Mouse (Mus musculus) heart, embryonic 16.5 days (tissue): Measurements from ENCODE around the gene Topaz1. TPM values are rescaled to one million over a fixed set of nuclear protein-coding genes. Genes with fewer than 3 reads are reported as not detected.

Experiments used
- ATAC-seq: fragments of 200-750 bp; cut with Nextera tagmentation; replicated peaks from 2 replicates; pipeline ENCODE4 v1.8.0; 2017; ENCODE audit warnings: moderate number of reproducible peaks; ENCODE audit not compliant: insufficient read depth, low FRiP score; ENCODE audit errors: extremely low read depth
- H3K27ac ChIP-seq: fragments of 300-500 bp; sonication (generic); 2 replicates; pipeline ENCODE4 v1.5.1; 2014; ENCODE audit warnings: mild to moderate bottlenecking, low read length, control low read depth, moderate library complexity
- H3K27me3 ChIP-seq: fragments of 300-500 bp; sonication (generic); 2 replicates; pipeline ENCODE4 v1.6.1; 2014; ENCODE audit warnings: low read length, mixed read lengths; ENCODE audit not compliant: control insufficient read depth, insufficient read depth
- H3K36me3 ChIP-seq: fragments of 300-500 bp; sonication (generic); 2 replicates; pipeline ENCODE4 v1.6.1; 2014; ENCODE audit not compliant: control insufficient read depth, insufficient read depth
- H3K4me1 ChIP-seq: fragments of 300-500 bp; sonication (generic); 2 replicates; pipeline ENCODE4 v1.6.1; 2014; ENCODE audit warnings: low read length, mixed read lengths; ENCODE audit not compliant: control insufficient read depth, insufficient read depth
- H3K4me2 ChIP-seq: fragments of 300-500 bp; sonication (generic); 2 replicates; pipeline ENCODE4 v1.6.1; 2014; ENCODE audit warnings: low read depth, mild to moderate bottlenecking, control low read depth, low read length
- H3K4me3 ChIP-seq: fragments of 300-500 bp; sonication (generic); 2 replicates; pipeline ENCODE4 v1.5.1; 2014; ENCODE audit warnings: mild to moderate bottlenecking, control low read depth, low read length
- H3K9ac ChIP-seq: fragments of 300-500 bp; sonication (generic); 2 replicates; pipeline ENCODE4 v1.6.1; 2014; ENCODE audit warnings: low read length, control low read depth
- H3K9me3 ChIP-seq: fragments of 300-500 bp; sonication (generic); replicated peaks from 2 replicates; pipeline ENCODE4 v1.6.1; 2016; ENCODE audit warnings: low read length; ENCODE audit not compliant: control insufficient read depth
- WGBS: fragments of 180-500 bp; shearing (Covaris S2); extraction: QIAGEN DNeasy Blood & Tissue Kit; methylation state at CpG from one replicate; pipeline ENCODE4 v1.1.7; 2014; 5-methylcytosine and 5-hydroxymethylcytosine counted together
- polyA plus RNA-seq: library from polyadenylated mRNA; unstranded; fragments of >200 nt; fragmentation: Nextera tagmentation; extraction: Ambion mirVana; gene quantifications from 2 replicates; pipeline ENCODE4 v1.2.1, GENCODE M21; 2015

The Topaz1 gene
- polyA plus RNA-seq, 1 experiment from 2014 or later, result not detected

GRCm38 (mm10) chr9:122732126-122732810, 14.9 kb upstream of the Topaz1 start:
- H3K4me2 ChIP-seq, result peak overlapping the region; percentile 30; the same call in 1 of the 2 replicates
- H3K9me3 ChIP-seq, result no peaks in the 10 kb centered on the region
- H3K27ac ChIP-seq, result no peak overlapping the region
- 35% methylated on average over 8 of the region's 8 CpGs for WGBS
- H3K4me3 ChIP-seq, result no peak overlapping the region
- H3K4me1 ChIP-seq, result 0 out of 2 replicates have a peak, but pooled peaks cover 2% of the 10 kb centered on the region
- no peaks in the 10 kb centered on the region for H3K36me3 ChIP-seq
- peaks cover 28% of the 10 kb centered on the region for H3K27me3 ChIP-seq
- ATAC-seq, result no peak
- no peak overlapping the region for H3K9ac ChIP-seq

GRCm38 (mm10) chr9:122733222-122733621, 13.9 kb upstream of the Topaz1 start:
- peak overlapping the region; percentile 30; the same call in 1 of the 2 replicates for H3K4me2 ChIP-seq
- 37% methylated on average over 12 of the region's 12 CpGs for WGBS
- H3K27me3 ChIP-seq, result peaks cover 23% of the 10 kb centered on the region
- H3K9ac ChIP-seq, result no peak overlapping the region
- no peaks in the 10 kb centered on the region for H3K36me3 ChIP-seq
- H3K9me3 ChIP-seq, result no peaks in the 10 kb centered on the region
- H3K4me1 ChIP-seq, result 0 out of 2 replicates have a peak, but pooled peaks cover 2% of the 10 kb centered on the region
- ATAC-seq, result no peak
- H3K4me3 ChIP-seq, result peak overlapping the region; percentile 18
- H3K27ac ChIP-seq, result no peak overlapping the region

- H3K4me1 ChIP-seq, result 0 out of 2 replicates have a peak, but pooled peaks cover 2% of the 10 kb centered on the region
- no peak for ATAC-seq
- 48% methylated on average over 7 of the region's 7 CpGs for WGBS
- peaks cover 23% of the 10 kb centered on the region for H3K27me3 ChIP-seq
- H3K9me3 ChIP-seq, result no peaks in the 10 kb centered on the region; the same call in 1 of the 2 replicates
- H3K27ac ChIP-seq, result no peak overlapping the region
- H3K9ac ChIP-seq, result no peak overlapping the region
- H3K4me3 ChIP-seq, result no peak overlapping the region
- no peak overlapping the region for H3K4me2 ChIP-seq
- H3K36me3 ChIP-seq, result no peaks in the 10 kb centered on the region
These were observed 12.2 kb upstream of the Topaz1 start for GRCm38 (mm10) chr9:122734934-122735333.

GRCm38 (mm10) chr9:122736001-122736400, 11.1 kb upstream of the Topaz1 start:
- 46% methylated on average over 2 of the region's 2 CpGs for WGBS
- no peak overlapping the region for H3K27ac ChIP-seq
- ATAC-seq, result no peak
- peaks cover 14% of the 10 kb centered on the region for H3K27me3 ChIP-seq
- H3K4me1 ChIP-seq, result 0 out of 2 replicates have a peak, but pooled peaks cover 2% of the 10 kb centered on the region
- no peaks in the 10 kb centered on the region for H3K36me3 ChIP-seq
- no peaks in the 10 kb centered on the region; the same call in 1 of the 2 replicates for H3K9me3 ChIP-seq
- H3K9ac ChIP-seq, result no peak overlapping the region
- no peak overlapping the region for H3K4me2 ChIP-seq
- H3K4me3 ChIP-seq, result no peak overlapping the region

- no peak for ATAC-seq
- H3K27ac ChIP-seq, result no peak overlapping the region
- H3K4me3 ChIP-seq, result no peak overlapping the region
- peaks cover 12% of the 10 kb centered on the region for H3K27me3 ChIP-seq
- H3K4me2 ChIP-seq, result no peak overlapping the region
- no peaks in the 10 kb centered on the region for H3K36me3 ChIP-seq
- no peak overlapping the region for H3K9ac ChIP-seq
- no peaks in the 10 kb centered on the region; the same call in 1 of the 2 replicates for H3K9me3 ChIP-seq
- H3K4me1 ChIP-seq, result 0 out of 2 replicates have a peak, but pooled peaks cover 2% of the 10 kb centered on the region
- WGBS, result 18% methylated on average over 4 of the region's 4 CpGs
These were observed 10.4 kb upstream of the Topaz1 start for GRCm38 (mm10) chr9:122736742-122737141.

GRCm38 (mm10) chr9:122745879-122746278, 1.3 kb upstream of the Topaz1 start:
- no peaks in the 10 kb centered on the region for H3K9me3 ChIP-seq
- no peak overlapping the region for H3K4me3 ChIP-seq
- ATAC-seq, result no peak
- no peaks in the 10 kb centered on the region for H3K4me1 ChIP-seq
- no peaks in the 10 kb centered on the region for H3K36me3 ChIP-seq
- H3K9ac ChIP-seq, result no peak overlapping the region
- H3K27me3 ChIP-seq, result no peaks in the 10 kb centered on the region
- no peak overlapping the region for H3K4me2 ChIP-seq
- WGBS, result 70% methylated on average over 1 of the region's 1 CpGs
- H3K27ac ChIP-seq, result no peak overlapping the region

GRCm38 (mm10) chr9:122757614-122758013, 10.5 kb downstream of the Topaz1 start:
- ATAC-seq, result no peak
- Histone ChIP-seq H3K27ac (no peak overlapping the region), H3K36me3 (no peaks in the 10 kb centered on the region), H3K4me2 (no peak overlapping the region), H3K27me3 (no peaks in the 10 kb centered on the region), H3K9ac (no peak overlapping the region), H3K4me1 (no peaks in the 10 kb centered on the region), H3K4me3 (no peak overlapping the region), H3K9me3 (peaks cover 5% of the 10 kb centered on the region; the same call in 1 of the 2 replicates)
- 61% methylated on average over 2 of the region's 2 CpGs for WGBS

- no peak for ATAC-seq
- no peaks in the 10 kb centered on the region for H3K4me1 ChIP-seq
- no peak overlapping the region for H3K27ac ChIP-seq
- no peak overlapping the region for H3K4me2 ChIP-seq
- no peak overlapping the region for H3K9ac ChIP-seq
- no peaks in the 10 kb centered on the region for H3K27me3 ChIP-seq
- H3K4me3 ChIP-seq, result no peak overlapping the region
- H3K9me3 ChIP-seq, result peaks cover 3% of the 10 kb centered on the region; the same call in 1 of the 2 replicates
- H3K36me3 ChIP-seq, result no peaks in the 10 kb centered on the region
These were observed 13.0 kb downstream of the Topaz1 start for GRCm38 (mm10) chr9:122760111-122760510.

GRCm38 (mm10) chr9:122785231-122785630, 38.1 kb downstream of the Topaz1 start:
- Histone ChIP-seq H3K27me3 (no peaks in the 10 kb centered on the region), H3K9ac (no peak overlapping the region), H3K4me2 (no peak overlapping the region), H3K27ac (no peak overlapping the region), H3K4me1 (no peaks in the 10 kb centered on the region), H3K36me3 (no peaks in the 10 kb centered on the region), H3K4me3 (no peak overlapping the region), H3K9me3 (no peaks in the 10 kb centered on the region)
- WGBS, result 73% methylated on average over 5 of the region's 5 CpGs
- no peak for ATAC-seq
